Mouse (Mus musculus) limb, embryonic 14.5 days (tissue): ENCODE measurements around the gene P2ry6. TPM values are rescaled to one million over a fixed set of nuclear protein-coding genes. Genes with fewer than 3 reads are reported as not detected.

Experiments
- ATAC-seq: fragments of 200-750 bp; cut with Nextera tagmentation; 2 replicates; pipeline ENCODE4 v1.8.0; 2017; ENCODE audit warnings: low read depth, moderate number of reproducible peaks, moderate TSS enrichment; ENCODE audit not compliant: low FRiP score
- DNase-seq: peaks from one replicate; pipeline ENCODE4 v3.0.0-alpha.2; 2015; ENCODE audit warnings: low spot score
- H3K27ac ChIP-seq: fragments of 300-500 bp; sonication (generic); replicated peaks from 2 replicates; pipeline ENCODE4 v1.5.1; 2014; ENCODE audit warnings: low read depth, mild to moderate bottlenecking, low read length, moderate library complexity, mixed read lengths
- H3K27me3 ChIP-seq: fragments of 300-500 bp; sonication (generic); 2 replicates; pipeline ENCODE4 v1.6.1; 2014; ENCODE audit warnings: low read length, mixed read lengths; ENCODE audit not compliant: control insufficient read depth, insufficient read depth
- H3K36me3 ChIP-seq: fragments of 300-500 bp; sonication (generic); 2 replicates; pipeline ENCODE4 v1.6.1; 2014; ENCODE audit warnings: mild to moderate bottlenecking, low read length, moderate library complexity, mixed read lengths; ENCODE audit not compliant: control insufficient read depth, insufficient read depth
- H3K4me1 ChIP-seq: fragments of 300-500 bp; sonication (generic); 2 replicates; pipeline ENCODE4 v1.6.1; 2014; ENCODE audit warnings: antibody characterized with exemption, low read length, mixed read lengths; ENCODE audit not compliant: control insufficient read depth, insufficient read depth
- H3K4me2 ChIP-seq: fragments of 300-500 bp; sonication (generic); replicated peaks from 2 replicates; pipeline ENCODE4 v1.6.1; 2014; ENCODE audit warnings: low read depth, mild to moderate bottlenecking, low read length, moderate library complexity; ENCODE audit not compliant: severe bottlenecking
- H3K4me3 ChIP-seq: fragments of 300-500 bp; sonication (generic); replicated peaks from 2 replicates; pipeline ENCODE4 v1.5.1; 2014; ENCODE audit warnings: low read length
- H3K9ac ChIP-seq: fragments of 300-500 bp; sonication (generic); 2 replicates; pipeline ENCODE4 v1.6.1; 2014; ENCODE audit warnings: mild to moderate bottlenecking, low read depth, low read length, moderate library complexity; ENCODE audit not compliant: severe bottlenecking
- H3K9me3 ChIP-seq: fragments of 300-500 bp; sonication (generic); 2 replicates; pipeline ENCODE4 v1.6.1; 2016; ENCODE audit warnings: low read length; ENCODE audit not compliant: control insufficient read depth
- POLR2A ChIP-seq: fragments of 200-500 bp; IDR thresholded peaks from 2 replicates; pipeline ENCODE4 v1.8.0; 2012; ENCODE audit warnings: inconsistent platforms, mild to moderate bottlenecking, moderate library complexity, borderline replicate concordance; ENCODE audit not compliant: insufficient read depth, insufficient read length; ENCODE audit errors: extremely low read depth
- WGBS: fragments of 180-500 bp; shearing (Covaris S2); extraction: QIAGEN DNeasy Blood & Tissue Kit; methylation state at CpG from one replicate; pipeline ENCODE4 v1.1.7; 2014; 5-methylcytosine and 5-hydroxymethylcytosine counted together
- polyA plus RNA-seq, 2 experiments: library from polyadenylated mRNA; depleted of rRNA in 1 of 2; stranded (reverse) in 1 of 2; unstranded in 1 of 2; fragments of >200 nt; fragmentation: Nextera tagmentation in 1 of 2; extraction: Ambion mirVana in 1 of 2; gene quantifications; 2 replicates each; pipeline versions ENCODE4 v1.2.1 to v1.2.3; 2012 to 2014

P2ry6 gene
- polyA plus RNA-seq, 2 experiments, result 5.3 to 5.9 TPM

GRCm38 (mm10) chr7:100904612-100905011, 69.8 kb downstream of the P2ry6 start:
- no peak for TF ChIP-seq POLR2A
- no peak overlapping the region for H3K27ac ChIP-seq
- 88% methylated on average over 5 of the region's 5 CpGs for WGBS
- H3K9me3 ChIP-seq, result no peaks in the 10 kb centered on the region
- H3K4me3 ChIP-seq, result no peak overlapping the region
- H3K9ac ChIP-seq, result no peak overlapping the region
- H3K4me1 ChIP-seq, result peaks cover 11% of the 10 kb centered on the region; the same call in 1 of the 2 replicates
- no peak for ATAC-seq
- no peak overlapping the region for H3K4me2 ChIP-seq
- no peak for DNase-seq
- H3K27me3 ChIP-seq, result no peaks in the 10 kb centered on the region
- H3K36me3 ChIP-seq, result peaks cover 28% of the 10 kb centered on the region

GRCm38 (mm10) chr7:100902451-100903137, 71.9 kb downstream of the P2ry6 start:
- ATAC-seq, result no peak
- Histone ChIP-seq H3K9ac (no peak overlapping the region), H3K36me3 (peaks cover 22% of the 10 kb centered on the region), H3K27me3 (no peaks in the 10 kb centered on the region), H3K9me3 (no peaks in the 10 kb centered on the region), H3K4me1 (peaks cover 2% of the 10 kb centered on the region; the same call in 1 of the 2 replicates), H3K4me2 (no peak overlapping the region), H3K4me3 (no peak overlapping the region), H3K27ac (no peak overlapping the region)
- DNase-seq, result no peak
- TF ChIP-seq POLR2A, result no peak
- 80% methylated on average over 9 of the region's 9 CpGs for WGBS

- Histone ChIP-seq H3K4me2 (no peak overlapping the region), H3K9ac (no peak overlapping the region), H3K27me3 (no peaks in the 10 kb centered on the region), H3K4me1 (peaks cover 18% of the 10 kb centered on the region), H3K4me3 (no peak overlapping the region), H3K36me3 (peaks cover 10% of the 10 kb centered on the region), H3K27ac (no peak overlapping the region), H3K9me3 (no peaks in the 10 kb centered on the region)
- WGBS, result 80% methylated on average over 5 of the region's 5 CpGs
- DNase-seq (no peak), ATAC-seq (no peak)
- no peak for TF ChIP-seq POLR2A
Observed at GRCm38 (mm10) chr7:100897828-100898227, 76.6 kb downstream of the P2ry6 start.

- Histone ChIP-seq H3K4me3 (peak overlapping the region; percentile 51), H3K4me2 (peak overlapping the region; percentile 94), H3K9ac (peak overlapping the region; percentile 74), H3K27me3 (no peaks in the 10 kb centered on the region), H3K27ac (no peak overlapping the region), H3K36me3 (peaks cover 12% of the 10 kb centered on the region), H3K4me1 (peaks cover 22% of the 10 kb centered on the region), H3K9me3 (no peaks in the 10 kb centered on the region)
- no peak for TF ChIP-seq POLR2A
- whole genome bisulfite sequencing, result 3% methylated on average over 12 of the region's 12 CpGs
- ATAC-seq (peak; percentile 1; the same call in 1 of the 2 replicates), DNase-seq (no peak)
Observed at GRCm38 (mm10) chr7:100894833-100895226, 79.6 kb downstream of the P2ry6 start.

GRCm38 (mm10) chr7:100894057-100894832, 80.2 kb downstream of the P2ry6 start:
- H3K4me1 ChIP-seq, result peaks cover 22% of the 10 kb centered on the region
- DNase-seq (no peak), ATAC-seq (peak; percentile 60)
- no peak for TF ChIP-seq POLR2A
- peak overlapping the region; percentile 51 for H3K4me3 ChIP-seq
- WGBS, result 5% methylated on average over 37 of the region's 53 CpGs
- peak overlapping the region; percentile 74 for H3K9ac ChIP-seq
- H3K27me3 ChIP-seq, result no peaks in the 10 kb centered on the region
- 0 out of 2 replicates have a peak overlapping the region, but pooled peaks have one; percentile 6 for H3K27ac ChIP-seq
- peaks cover 18% of the 10 kb centered on the region for H3K36me3 ChIP-seq
- H3K9me3 ChIP-seq, result no peaks in the 10 kb centered on the region
- peak overlapping the region; percentile 94 for H3K4me2 ChIP-seq
